Mouse (Mus musculus): ENCODE measurements at regions not wholly inside any gene's neighbourhood (a gene's known extent, or its start where the extent isn't known, plus 50 kb on each side); places are given as distances from the start of the nearest gene placed in this dataset.

GRCm38 (mm10) chr2:61527127-61527526, 51.3 kb upstream of the Tank start:
- ATAC-seq (ENCODE audit: insufficient read depth) (no peak), DNase-seq (ENCODE audit: low read depth in 3 of 3, low spot score in 3 of 3) (no peak)
- no peaks in the 10 kb centered on the region for H3K36me3 ChIP-seq (replicated peaks; ENCODE audit: control insufficient read depth, insufficient read depth, low read depth)
- H3K9ac ChIP-seq (replicated peaks): no peak overlapping the region
- no peak overlapping the region for H3K4me2 ChIP-seq (ENCODE audit: low read depth)
- peaks cover 4% of the 10 kb centered on the region in 2 experiments; a peak in 3 of 4 replicates for H3K4me1 ChIP-seq (replicated peaks; ENCODE audit: control insufficient read depth in 2 of 2, insufficient read depth in 2 of 2, low read length in 1 of 2)
- H3K27ac ChIP-seq: no peak overlapping the region
- WGBS (ENCODE audit: insufficient replicate concordance): 64% methylated on average over 3 of the region's 3 CpGs
- no peaks in the 10 kb centered on the region for H3K27me3 ChIP-seq (ENCODE audit: control insufficient read depth, insufficient read depth, low read length)
- TF ChIP-seq CTCF (IDR thresholded peaks at IDR 0.05; ENCODE audit: low read depth): no peak
- TF ChIP-seq EP300 (IDR thresholded peaks at IDR 0.05; ENCODE audit: low read depth): no peak
- no peaks in the 10 kb centered on the region for H3K9me3 ChIP-seq (ENCODE audit: control insufficient read depth, low read length)
- no peak overlapping the region for H3K4me3 ChIP-seq (ENCODE audit: insufficient read depth in 1 of 2, low read depth in 2 of 2, low read length in 2 of 2)

DNA sequence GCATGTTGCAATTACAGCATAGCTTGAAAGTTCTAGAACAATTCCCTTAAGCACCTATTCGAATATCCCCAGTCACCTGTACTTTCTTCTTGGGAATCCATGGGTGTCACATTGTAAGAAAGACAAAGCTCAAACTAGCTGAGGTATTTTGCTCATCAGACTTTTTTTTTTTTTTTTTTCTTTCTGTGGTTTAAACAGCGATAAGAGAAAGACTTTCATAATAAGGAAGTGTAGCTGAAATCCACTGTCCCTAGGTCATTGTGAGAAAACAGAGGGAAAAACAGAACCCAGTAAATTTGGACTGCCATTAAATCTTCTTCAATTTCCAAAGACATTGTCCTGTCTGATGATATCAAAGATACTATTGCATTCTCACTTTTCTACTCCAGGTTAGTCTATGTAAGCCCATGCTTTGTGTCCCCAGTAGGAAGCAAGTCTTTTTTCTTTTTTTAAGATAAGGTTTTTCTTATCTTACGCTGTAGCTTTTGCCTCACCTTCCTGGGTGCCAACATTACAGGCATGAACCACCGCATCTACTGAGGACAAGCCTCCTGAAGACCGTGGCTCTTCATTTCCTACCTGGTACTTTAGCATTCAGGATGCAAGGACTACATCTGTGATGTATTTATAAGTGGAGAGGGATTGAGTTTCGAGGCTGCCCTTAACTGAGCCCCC, 54.2 kb upstream of the Tank start:
- H3K27me3 ChIP-seq (ENCODE audit: control insufficient read depth, insufficient read depth, low read length): no peaks in the 10 kb centered on the region
- no peak overlapping the region for H3K4me2 ChIP-seq (ENCODE audit: low read depth)
- ATAC-seq (ENCODE audit: insufficient read depth) (no peak), DNase-seq (ENCODE audit: low read depth in 3 of 3, low spot score in 3 of 3) (no peak)
- H3K9ac ChIP-seq (replicated peaks): no peak overlapping the region
- TF ChIP-seq EP300 (IDR thresholded peaks at IDR 0.05; ENCODE audit: low read depth): no peak
- TF ChIP-seq CTCF (IDR thresholded peaks at IDR 0.05; ENCODE audit: low read depth): no peak
- H3K4me1 ChIP-seq (replicated peaks; ENCODE audit: control insufficient read depth in 2 of 2, insufficient read depth in 2 of 2, low read length in 1 of 2): peaks cover 4% of the 10 kb centered on the region in 2 experiments; a peak in 3 of 4 replicates
- H3K9me3 ChIP-seq (ENCODE audit: control insufficient read depth, low read length): no peaks in the 10 kb centered on the region
- no peaks in the 10 kb centered on the region for H3K36me3 ChIP-seq (replicated peaks; ENCODE audit: control insufficient read depth, insufficient read depth, low read depth)
- H3K27ac ChIP-seq: no peak overlapping the region
- 38% methylated on average over 6 of the region's 6 CpGs for WGBS (ENCODE audit: insufficient replicate concordance)
- H3K4me3 ChIP-seq (ENCODE audit: insufficient read depth in 1 of 2, low read depth in 2 of 2, low read length in 2 of 2): no peak overlapping the region

GRCm38 (mm10) chr2:61514445-61515123, 63.8 kb upstream of the Tank start:
- ATAC-seq (ENCODE audit: insufficient read depth) (peak; percentile 86), DNase-seq (ENCODE audit: low read depth in 3 of 3, low spot score in 3 of 3) (peak; percentile 49 to 59 (median 56))
- WGBS (ENCODE audit: insufficient replicate concordance): 16% methylated on average over 6 of the region's 6 CpGs
- no peaks in the 10 kb centered on the region for H3K9me3 ChIP-seq (ENCODE audit: control insufficient read depth, low read length)
- H3K4me3 ChIP-seq (ENCODE audit: insufficient read depth in 1 of 2, low read depth in 2 of 2, low read length in 2 of 2): peak overlapping the region in 1 of 2 experiments; percentile 15; a peak in 2 of 4 replicates
- H3K27me3 ChIP-seq (ENCODE audit: control insufficient read depth, insufficient read depth, low read length): no peaks in the 10 kb centered on the region
- H3K36me3 ChIP-seq (replicated peaks; ENCODE audit: control insufficient read depth, insufficient read depth, low read depth): no peaks in the 10 kb centered on the region
- H3K4me2 ChIP-seq (ENCODE audit: low read depth): peak overlapping the region; percentile 66
- peak overlapping the region; percentile 51 for H3K9ac ChIP-seq (replicated peaks)
- H3K4me1 ChIP-seq (replicated peaks; ENCODE audit: control insufficient read depth in 2 of 2, insufficient read depth in 2 of 2, low read length in 1 of 2): peaks cover 29% of the 10 kb centered on the region in 2 experiments
- TF ChIP-seq CTCF (IDR thresholded peaks at IDR 0.05; ENCODE audit: low read depth): no peak
- peak; percentile 84 for TF ChIP-seq EP300 (IDR thresholded peaks at IDR 0.05; ENCODE audit: low read depth)
- peak overlapping the region; percentile 91 for H3K27ac ChIP-seq

- Histone ChIP-seq H3K9me3 (ENCODE audit: control insufficient read depth, low read length) (no peaks in the 10 kb centered on the region), H3K36me3 (replicated peaks; ENCODE audit: control insufficient read depth, insufficient read depth, low read depth) (no peaks in the 10 kb centered on the region), H3K27ac (peak overlapping the region; percentile 91), H3K4me3 (ENCODE audit: insufficient read depth in 1 of 2, low read depth in 2 of 2, low read length in 2 of 2) (peak overlapping the region in 1 of 2 experiments; percentile 15; a peak in 1 of 4 replicates), H3K27me3 (ENCODE audit: control insufficient read depth, insufficient read depth, low read length) (no peaks in the 10 kb centered on the region), H3K9ac (replicated peaks) (peak overlapping the region; percentile 51), H3K4me1 (replicated peaks; ENCODE audit: control insufficient read depth in 2 of 2, insufficient read depth in 2 of 2, low read length in 1 of 2) (peaks cover 29% of the 10 kb centered on the region in 2 experiments), H3K4me2 (ENCODE audit: low read depth) (peak overlapping the region; percentile 66)
- TF ChIP-seq CTCF (IDR thresholded peaks at IDR 0.05; ENCODE audit: low read depth) (no peak), EP300 (IDR thresholded peaks at IDR 0.05; ENCODE audit: low read depth) (no peak)
- ATAC-seq (ENCODE audit: insufficient read depth) (peak; percentile 91), DNase-seq (ENCODE audit: low read depth in 3 of 3, low spot score in 3 of 3) (peak; percentile 66 to 69 (median 66))
- WGBS (ENCODE audit: insufficient replicate concordance): 6% methylated on average over 12 of the region's 12 CpGs
Observed at GRCm38 (mm10) chr2:61513787-61514444, 64.5 kb upstream of the Tank start.

GRCm38 (mm10) chr2:61503594-61503993, 74.8 kb upstream of the Tank start:
- Histone ChIP-seq H3K27ac (no peak overlapping the region), H3K9me3 (ENCODE audit: control insufficient read depth, low read length) (no peaks in the 10 kb centered on the region), H3K4me3 (ENCODE audit: insufficient read depth in 1 of 2, low read depth in 2 of 2, low read length in 2 of 2) (no peak overlapping the region), H3K27me3 (ENCODE audit: control insufficient read depth, insufficient read depth, low read length) (no peaks in the 10 kb centered on the region), H3K4me2 (ENCODE audit: low read depth) (no peak overlapping the region), H3K4me1 (replicated peaks; ENCODE audit: control insufficient read depth in 2 of 2, insufficient read depth in 2 of 2, low read length in 1 of 2) (peaks cover 0 to 2% of the 10 kb centered on the region in 2 experiments; a peak in 1 of 4 replicates), H3K36me3 (replicated peaks; ENCODE audit: control insufficient read depth, insufficient read depth, low read depth) (no peaks in the 10 kb centered on the region), H3K9ac (replicated peaks) (no peak overlapping the region)
- WGBS (ENCODE audit: insufficient replicate concordance): 62% methylated on average over 4 of the region's 4 CpGs
- no peak for ATAC-seq (ENCODE audit: insufficient read depth)
- TF ChIP-seq CTCF (IDR thresholded peaks at IDR 0.05; ENCODE audit: low read depth): no peak
- TF ChIP-seq EP300 (IDR thresholded peaks at IDR 0.05; ENCODE audit: low read depth): no peak
- DNase-seq (ENCODE audit: low read depth in 3 of 3, low spot score in 3 of 3): no peak
